Mouse (Mus musculus): ENCODE measurements around the gene Tbc1d1. TPM values are rescaled to one million over a fixed set of nuclear protein-coding genes. Genes with fewer than 3 reads are reported as not detected.
"Not testable (repeated sequence)": the region's sequence is repeated elsewhere in the genome, so short reads cannot be mapped to it uniquely, and the experiment has no call there.

Gene Tbc1d1
- polyA plus RNA-seq, 1 experiment from 2014 or later: 38.3 TPM

DNA sequence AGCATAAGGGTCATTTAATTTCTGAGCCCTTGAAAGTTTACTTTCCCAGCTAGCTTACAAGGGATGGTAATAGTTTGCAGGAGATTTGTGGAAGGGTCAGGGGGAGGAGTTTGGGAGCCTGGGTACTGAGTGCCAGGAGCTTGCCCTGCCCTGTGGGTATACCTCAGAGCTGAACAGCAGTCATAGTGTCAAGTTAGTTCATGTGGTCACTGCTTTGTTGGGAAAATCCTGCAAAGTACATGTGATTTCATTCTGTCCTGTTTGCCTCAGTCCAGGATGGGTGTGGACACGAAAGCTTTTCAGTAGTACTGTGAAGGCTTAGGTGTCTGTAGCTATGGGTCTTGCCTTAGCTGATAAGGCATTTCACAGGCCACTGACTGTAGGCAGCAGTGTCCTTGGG, 159.0 kb downstream of the Tbc1d1 start:
- Histone ChIP-seq H3K9ac (no peak overlapping the region), H3K36me3 (peaks cover 24% of the 10 kb centered on the region), H3K4me1 (replicated peaks) (peaks cover 17% of the 10 kb centered on the region), H3K9me3 (replicated peaks) (no peaks in the 10 kb centered on the region), H3K27ac (ENCODE audit: poor library complexity, severe bottlenecking) (no peak overlapping the region), H3K4me3 (no peak overlapping the region), H3K4me2 (no peak overlapping the region), H3K27me3 (replicated peaks) (no peaks in the 10 kb centered on the region)
- 76% methylated on average over 1 of the region's 1 CpGs for WGBS
- no peak for ATAC-seq (ENCODE audit: insufficient number of reproducible peaks, low FRiP score)

- H3K4me3 ChIP-seq: no peak overlapping the region
- 77% methylated on average over 4 of the region's 4 CpGs for WGBS
- no peaks in the 10 kb centered on the region for H3K9me3 ChIP-seq (replicated peaks)
- no peak overlapping the region for H3K4me2 ChIP-seq
- ATAC-seq (ENCODE audit: insufficient number of reproducible peaks, low FRiP score): no peak
- no peaks in the 10 kb centered on the region for H3K27me3 ChIP-seq (replicated peaks)
- peaks cover 41% of the 10 kb centered on the region for H3K4me1 ChIP-seq (replicated peaks)
- H3K27ac ChIP-seq (ENCODE audit: poor library complexity, severe bottlenecking): no peak overlapping the region
- peaks cover 37% of the 10 kb centered on the region for H3K36me3 ChIP-seq
- no peak overlapping the region for H3K9ac ChIP-seq
Observed at GRCm38 (mm10) chr5:64323286-64323685, 167.2 kb downstream of the Tbc1d1 start.

GRCm38 (mm10) chr5:64324353-64324752, 168.2 kb downstream of the Tbc1d1 start:
- H3K4me3 ChIP-seq: no peak overlapping the region
- no peak overlapping the region for H3K9ac ChIP-seq
- no peak overlapping the region for H3K27ac ChIP-seq (ENCODE audit: poor library complexity, severe bottlenecking)
- no peak for ATAC-seq (ENCODE audit: insufficient number of reproducible peaks, low FRiP score)
- H3K27me3 ChIP-seq (replicated peaks): no peaks in the 10 kb centered on the region
- peaks cover 36% of the 10 kb centered on the region for H3K4me1 ChIP-seq (replicated peaks)
- WGBS: 89% methylated on average over 12 of the region's 12 CpGs
- peaks cover 48% of the 10 kb centered on the region for H3K36me3 ChIP-seq
- H3K9me3 ChIP-seq (replicated peaks): no peaks in the 10 kb centered on the region
- no peak overlapping the region for H3K4me2 ChIP-seq

DNA sequence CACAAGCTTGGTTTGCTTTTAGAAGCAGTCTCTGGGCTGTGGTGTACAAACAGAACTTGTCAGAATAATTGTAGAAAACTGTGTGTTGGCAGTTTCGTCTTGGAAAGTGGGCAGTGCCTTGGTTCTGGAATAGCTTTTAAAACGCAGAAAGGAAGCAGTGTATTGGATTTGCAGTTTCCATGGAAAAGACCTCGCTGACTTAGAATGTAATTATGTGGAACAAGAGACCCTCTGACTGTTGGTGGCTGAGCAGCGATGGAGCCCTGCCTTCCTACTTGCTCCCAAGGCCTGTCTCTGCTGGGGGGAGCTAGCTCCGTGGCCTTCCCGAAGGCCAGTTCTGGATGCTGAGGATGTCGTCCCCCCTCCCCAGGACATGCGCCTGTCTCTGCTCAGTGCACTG, 168.8 kb downstream of the Tbc1d1 start:
- Histone ChIP-seq H3K9me3 (replicated peaks) (no peaks in the 10 kb centered on the region), H3K27me3 (replicated peaks) (no peaks in the 10 kb centered on the region), H3K4me2 (no peak overlapping the region), H3K9ac (no peak overlapping the region), H3K27ac (ENCODE audit: poor library complexity, severe bottlenecking) (no peak overlapping the region), H3K4me3 (no peak overlapping the region), H3K36me3 (peaks cover 51% of the 10 kb centered on the region), H3K4me1 (replicated peaks) (peaks cover 32% of the 10 kb centered on the region)
- no peak for ATAC-seq (ENCODE audit: insufficient number of reproducible peaks, low FRiP score)
- 84% methylated on average over 8 of the region's 8 CpGs for WGBS

DNA sequence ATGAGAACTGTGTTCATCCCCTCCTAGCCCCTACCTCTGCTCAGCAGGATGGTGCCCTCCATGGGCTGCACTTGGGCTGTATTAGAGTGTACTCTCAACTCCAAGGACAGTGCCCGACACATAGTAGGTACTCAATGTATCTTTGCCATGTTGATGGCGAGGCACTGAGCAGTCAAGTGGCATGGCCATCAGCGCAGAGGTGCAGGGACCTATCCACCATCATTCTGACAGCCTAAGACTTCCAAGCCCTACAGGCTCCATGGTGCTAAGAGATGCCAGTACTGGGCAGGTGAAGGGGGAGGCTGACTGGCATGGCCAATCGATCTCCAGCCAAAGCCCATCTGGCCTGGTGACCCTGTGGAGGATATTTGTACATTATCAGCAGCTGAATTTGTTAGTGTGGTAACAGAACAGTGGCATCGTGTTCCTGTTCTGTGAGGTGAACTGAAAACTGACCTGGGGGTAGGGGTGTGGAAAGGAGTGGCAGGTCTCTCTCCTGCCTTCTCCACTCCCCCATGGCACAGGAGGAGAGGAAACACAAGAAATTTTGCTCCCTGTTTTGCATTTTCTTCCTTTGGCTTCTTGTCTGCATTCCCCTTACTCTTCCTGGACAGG, 169.7 kb downstream of the Tbc1d1 start:
- Histone ChIP-seq H3K36me3 (peaks cover 46% of the 10 kb centered on the region), H3K27me3 (replicated peaks) (no peaks in the 10 kb centered on the region), H3K9me3 (replicated peaks) (no peaks in the 10 kb centered on the region), H3K9ac (0 out of 2 replicates have a peak overlapping the region, but pooled peaks have one; percentile 11), H3K27ac (ENCODE audit: poor library complexity, severe bottlenecking) (peak overlapping the region; percentile 56), H3K4me3 (no peak overlapping the region), H3K4me1 (replicated peaks) (peaks cover 33% of the 10 kb centered on the region), H3K4me2 (no peak overlapping the region)
- 85% methylated on average over 5 of the region's 5 CpGs for WGBS
- ATAC-seq (ENCODE audit: insufficient number of reproducible peaks, low FRiP score): no peak

DNA sequence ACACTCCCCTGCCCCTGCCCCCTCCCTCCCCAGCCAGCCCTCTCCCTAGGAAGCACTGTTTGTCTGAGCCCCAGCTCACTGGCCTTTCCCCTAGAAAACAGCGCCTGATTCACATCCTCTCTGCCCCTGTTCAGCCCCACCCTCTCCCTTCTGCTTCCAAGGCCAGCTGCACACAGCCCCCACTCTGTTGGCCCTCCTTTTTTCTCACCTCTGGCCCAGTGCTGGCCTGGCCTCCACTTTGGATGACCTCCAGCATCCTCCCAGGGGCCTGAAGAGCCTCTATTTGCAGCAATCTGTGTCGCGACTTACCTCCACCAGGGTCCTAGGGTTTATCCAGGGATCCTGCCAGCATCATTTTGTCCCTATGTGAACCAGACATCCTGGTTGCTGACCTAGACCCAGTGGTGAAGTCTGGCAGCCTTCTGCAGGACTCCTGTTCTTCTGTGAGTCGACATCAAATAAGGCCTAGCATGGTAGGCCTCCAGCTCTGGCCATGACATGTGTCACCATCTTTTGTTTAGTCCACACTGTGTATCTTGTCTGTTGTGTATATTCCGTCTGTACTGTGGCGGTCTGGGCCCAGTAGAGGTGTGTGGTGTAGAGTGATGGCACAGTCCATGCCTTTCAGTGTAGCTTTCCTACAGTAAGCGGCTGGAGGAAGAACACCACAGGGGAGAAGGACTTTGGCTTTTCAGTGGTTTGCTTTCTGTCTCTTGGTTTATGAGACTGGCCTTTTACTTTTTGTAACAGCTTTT, 170.5 kb downstream of the Tbc1d1 start:
- ATAC-seq (ENCODE audit: insufficient number of reproducible peaks, low FRiP score): peak; percentile 70
- WGBS: 59% methylated on average over 7 of the region's 7 CpGs
- no peaks in the 10 kb centered on the region for H3K27me3 ChIP-seq (replicated peaks)
- H3K4me2 ChIP-seq: no peak overlapping the region
- H3K4me3 ChIP-seq: no peak overlapping the region
- H3K4me1 ChIP-seq (replicated peaks): peaks cover 31% of the 10 kb centered on the region
- H3K9ac ChIP-seq: 0 out of 2 replicates have a peak overlapping the region, but pooled peaks have one; percentile 11
- H3K36me3 ChIP-seq: peaks cover 47% of the 10 kb centered on the region
- peak overlapping the region; percentile 56 for H3K27ac ChIP-seq (ENCODE audit: poor library complexity, severe bottlenecking)
- no peaks in the 10 kb centered on the region for H3K9me3 ChIP-seq (replicated peaks)

GRCm38 (mm10) chr5:64327212-64327902, 171.3 kb downstream of the Tbc1d1 start:
- Histone ChIP-seq H3K27ac (ENCODE audit: poor library complexity, severe bottlenecking) (peak overlapping the region; percentile 56; the same call in 1 of the 2 replicates), H3K4me3 (no peak overlapping the region), H3K4me2 (no peak overlapping the region), H3K9ac (no peak overlapping the region), H3K9me3 (replicated peaks) (no peaks in the 10 kb centered on the region), H3K4me1 (replicated peaks) (peaks cover 26% of the 10 kb centered on the region), H3K27me3 (replicated peaks) (no peaks in the 10 kb centered on the region), H3K36me3 (peaks cover 47% of the 10 kb centered on the region)
- 82% methylated on average over 7 of the region's 7 CpGs for WGBS
- no peak for ATAC-seq (ENCODE audit: insufficient number of reproducible peaks, low FRiP score)

DNA sequence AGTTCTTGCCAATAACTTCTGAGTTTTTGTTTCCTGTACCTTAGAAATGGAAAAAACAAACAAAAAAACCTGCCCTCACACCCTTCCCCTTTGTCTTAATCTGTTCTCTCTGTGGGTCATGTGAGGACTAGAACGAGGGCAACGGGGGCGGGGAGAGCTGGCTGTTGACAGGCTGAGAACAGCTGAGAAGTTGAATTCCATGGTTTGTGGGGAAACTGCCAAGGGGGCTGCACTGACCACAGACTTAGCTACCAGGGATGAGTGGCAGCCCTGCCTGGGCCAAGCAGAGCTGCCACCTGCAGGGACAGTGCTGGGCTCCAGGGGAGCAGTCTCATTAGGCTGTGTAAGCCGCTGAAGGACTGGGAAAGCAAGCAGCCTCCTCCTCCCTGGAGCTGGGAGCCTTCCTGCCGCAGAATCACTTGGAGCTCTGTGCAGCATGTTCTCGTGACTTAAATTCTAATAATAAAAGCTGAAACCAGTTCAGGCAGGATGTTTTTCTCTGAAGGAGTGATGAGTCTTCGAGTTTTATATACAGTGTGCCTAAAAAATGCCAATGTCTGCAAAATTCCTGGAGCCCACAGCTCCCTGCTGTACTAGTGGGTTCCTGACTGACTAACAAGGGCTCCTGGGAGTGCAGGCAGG, 180.8 kb downstream of the Tbc1d1 start:
- peaks cover 35% of the 10 kb centered on the region for H3K36me3 ChIP-seq
- H3K27me3 ChIP-seq (replicated peaks): no peaks in the 10 kb centered on the region
- 24% methylated on average over 7 of the region's 7 CpGs for WGBS
- H3K4me2 ChIP-seq: no peak overlapping the region
- ATAC-seq (ENCODE audit: insufficient number of reproducible peaks, low FRiP score): peak; percentile 74; the same call in 1 of the 2 replicates
- no peak overlapping the region for H3K9ac ChIP-seq
- H3K4me1 ChIP-seq (replicated peaks): peaks cover 26% of the 10 kb centered on the region
- no peaks in the 10 kb centered on the region for H3K9me3 ChIP-seq (replicated peaks)
- H3K27ac ChIP-seq (ENCODE audit: poor library complexity, severe bottlenecking): peak overlapping the region; percentile 58; the same call in 1 of the 2 replicates
- H3K4me3 ChIP-seq: no peak overlapping the region

DNA sequence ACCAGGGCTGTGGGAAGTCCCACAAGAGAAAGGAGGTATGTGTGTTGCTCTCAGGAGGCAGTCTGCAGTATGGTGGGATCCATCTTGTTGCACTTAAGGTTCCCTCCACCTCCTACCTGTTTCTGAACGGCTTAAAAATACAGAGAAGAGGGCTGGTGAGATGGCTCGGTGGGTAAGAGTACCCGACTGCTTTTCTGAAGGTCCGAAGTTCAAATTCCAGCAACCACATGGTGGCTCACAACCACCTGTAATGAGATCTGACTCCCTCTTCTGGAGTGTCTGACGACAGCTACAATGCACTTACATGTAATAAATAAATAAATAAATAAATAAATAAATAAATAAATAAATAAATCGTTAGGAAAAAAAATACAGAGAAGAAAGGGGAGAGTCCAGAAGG, 182.7 kb downstream of the Tbc1d1 start:
- peaks cover 29% of the 10 kb centered on the region for H3K4me1 ChIP-seq (replicated peaks)
- H3K27me3 ChIP-seq (replicated peaks); H3K9ac ChIP-seq; ATAC-seq (ENCODE audit: insufficient number of reproducible peaks, low FRiP score); H3K27ac ChIP-seq (ENCODE audit: poor library complexity, severe bottlenecking); H3K4me2 ChIP-seq; H3K9me3 ChIP-seq (replicated peaks); H3K4me3 ChIP-seq: not testable (repeated sequence)
- H3K36me3 ChIP-seq: peaks cover 24% of the 10 kb centered on the region
- WGBS: 82% methylated on average over 6 of the region's 6 CpGs

DNA sequence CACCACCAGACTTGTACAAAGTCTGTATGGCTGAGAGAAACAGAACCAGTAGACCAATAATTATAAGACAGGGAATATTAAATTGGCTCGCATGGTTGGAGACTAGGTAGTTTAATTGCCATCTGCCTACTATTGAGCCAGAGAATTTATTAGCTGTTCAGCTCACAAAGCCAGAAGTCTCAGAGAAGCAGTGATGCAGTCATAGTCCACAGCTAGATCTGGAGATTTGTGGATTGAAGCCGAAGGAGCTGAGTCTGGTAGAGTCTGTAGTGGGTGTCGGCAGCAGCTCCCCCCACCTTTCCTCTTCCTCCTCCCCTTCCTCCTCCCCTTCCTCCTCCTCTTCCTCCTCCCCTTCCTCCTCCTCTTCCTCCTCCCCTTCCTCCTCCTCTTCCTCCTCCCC, 184.3 kb downstream of the Tbc1d1 start:
- peaks cover 43% of the 10 kb centered on the region for H3K4me1 ChIP-seq (replicated peaks)
- no peak for ATAC-seq (ENCODE audit: insufficient number of reproducible peaks, low FRiP score)
- no peak overlapping the region for H3K4me2 ChIP-seq
- no peaks in the 10 kb centered on the region for H3K9me3 ChIP-seq (replicated peaks)
- H3K27me3 ChIP-seq (replicated peaks): no peaks in the 10 kb centered on the region
- no peak overlapping the region for H3K4me3 ChIP-seq
- peaks cover 28% of the 10 kb centered on the region for H3K36me3 ChIP-seq
- H3K9ac ChIP-seq: no peak overlapping the region
- no peak overlapping the region; the same call in 1 of the 2 replicates for H3K27ac ChIP-seq (ENCODE audit: poor library complexity, severe bottlenecking)
- WGBS: 86% methylated on average over 3 of the region's 3 CpGs

DNA sequence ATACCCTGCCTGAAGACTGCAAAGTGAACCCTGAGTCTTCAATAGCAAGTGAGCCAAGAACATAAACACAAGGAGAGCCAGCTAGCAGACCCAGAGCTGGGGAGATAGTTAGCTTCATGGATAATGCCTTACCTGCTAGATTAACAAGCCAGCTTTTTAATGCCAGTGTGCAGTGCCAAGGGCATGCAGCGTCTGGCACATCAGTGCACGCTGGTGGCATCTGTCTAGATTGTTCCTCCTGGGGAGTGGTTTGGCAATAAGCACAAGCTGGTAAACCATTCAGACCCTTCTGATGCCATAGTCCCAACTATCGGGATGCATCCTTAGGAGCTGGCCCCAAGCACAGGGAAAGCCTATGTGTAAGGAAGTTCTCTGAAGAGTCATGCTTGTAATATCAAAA, 185.6 kb downstream of the Tbc1d1 start:
- Histone ChIP-seq H3K27me3 (replicated peaks) (no peaks in the 10 kb centered on the region), H3K36me3 (peaks cover 35% of the 10 kb centered on the region), H3K9me3 (replicated peaks) (no peaks in the 10 kb centered on the region), H3K9ac (no peak overlapping the region), H3K4me2 (no peak overlapping the region), H3K4me3 (no peak overlapping the region), H3K27ac (ENCODE audit: poor library complexity, severe bottlenecking) (no peak overlapping the region), H3K4me1 (replicated peaks) (peaks cover 48% of the 10 kb centered on the region)
- WGBS: 89% methylated on average over 3 of the region's 3 CpGs
- ATAC-seq (ENCODE audit: insufficient number of reproducible peaks, low FRiP score): no peak
